Comparison of ENCODE assay signal across 19 mouse cellular contexts in genomic region chr13:54803010-54803409, GRCm38 (mm10). TPM values are rescaled to one million over a fixed set of nuclear protein-coding genes. Genes with fewer than 3 reads are reported as not detected.
DNase-seq lines count a peak whose midpoint lies in the region; ATAC-seq and TF ChIP-seq lines count a peak whose summit lies in the region.
"Had no signal": no experiment of that assay in that cellular context is flagged by ENCODE, and none has a peak within 500 bp of the region (broad histone marks: within the 10 kb centered on the region; RNA-seq: fewer than 3 reads in every experiment).

No protein-coding gene starts in this region.

- 79% methylated on average over 6 of the region's 6 CpGs for WGBS in intestine, postnatal 0 days
- WGBS in intestine, embryonic 15.5 days = 73% methylated on average over 6 of the region's 6 CpGs
- WGBS in midbrain, embryonic 11.5 days = 84% methylated on average over 6 of the region's 6 CpGs
- WGBS in midbrain, embryonic 14.5 days = 87% methylated on average over 6 of the region's 6 CpGs
- 76% methylated on average over 6 of the region's 6 CpGs for WGBS in stomach, postnatal 0 days

- H3K9ac ChIP-seq in intestine, postnatal 0 days (ENCODE audit: low read depth, low read length) = no peak overlapping the region
- H3K9ac ChIP-seq in intestine, embryonic 15.5 days = no peak overlapping the region
- H3K9ac ChIP-seq in midbrain, embryonic 11.5 days (ENCODE audit: low read length) = no peak overlapping the region
- no peak overlapping the region for H3K9ac ChIP-seq in midbrain, embryonic 14.5 days (replicated peaks; ENCODE audit: low read length)
- no peak overlapping the region for H3K9ac ChIP-seq in stomach, postnatal 0 days (ENCODE audit: low read length)
- H3K9ac ChIP-seq: embryonic facial prominence, embryonic 13.5 days; limb, embryonic 15.5 days; midbrain, embryonic 13.5 days; neural tube, embryonic 12.5 days had no signal

- H3K27ac ChIP-seq in intestine, postnatal 0 days (ENCODE audit: low read depth, low read length) = no peak overlapping the region
- no peak overlapping the region for H3K27ac ChIP-seq in intestine, embryonic 15.5 days
- H3K27ac ChIP-seq in midbrain, embryonic 11.5 days (ENCODE audit: low read depth, low read length) = no peak overlapping the region
- no peak overlapping the region for H3K27ac ChIP-seq in midbrain, embryonic 14.5 days (replicated peaks; ENCODE audit: low read depth, low read length)
- no peak overlapping the region for H3K27ac ChIP-seq in stomach, postnatal 0 days (replicated peaks)
- H3K27ac ChIP-seq: embryonic facial prominence, embryonic 13.5 days; forebrain, embryonic 10.5 days; heart, embryonic 10.5 days; limb, embryonic 15.5 days; midbrain, embryonic 13.5 days; neural tube, embryonic 12.5 days had no signal

- H3K9me3 ChIP-seq in intestine, postnatal 0 days (ENCODE audit: control insufficient read depth) = no peaks in the 10 kb centered on the region
- no peaks in the 10 kb centered on the region for H3K9me3 ChIP-seq in intestine, embryonic 15.5 days
- no peaks in the 10 kb centered on the region for H3K9me3 ChIP-seq in midbrain, embryonic 11.5 days (ENCODE audit: control insufficient read depth, low read length)
- no peaks in the 10 kb centered on the region for H3K9me3 ChIP-seq in midbrain, embryonic 14.5 days (ENCODE audit: control insufficient read depth, low read length)
- H3K9me3 ChIP-seq in G1E (replicated peaks) = no peaks in the 10 kb centered on the region
- H3K9me3 ChIP-seq in stomach, postnatal 0 days (ENCODE audit: control insufficient read depth, low read length) = no peaks in the 10 kb centered on the region
- H3K9me3 ChIP-seq: embryonic facial prominence, embryonic 13.5 days; forebrain, embryonic 10.5 days; heart, embryonic 10.5 days; limb, embryonic 15.5 days; midbrain, embryonic 13.5 days; neural tube, embryonic 12.5 days had no signal

- DNase-seq in midbrain, embryonic 11.5 days (ENCODE audit: low spot score, missing footprints) = peak; percentile 83
- no peak for DNase-seq in midbrain, embryonic 14.5 days
- no peak for DNase-seq in G1E (ENCODE audit: low spot score)
- no peak for DNase-seq in stomach, postnatal 0 days (ENCODE audit: low spot score)
- DNase-seq in cerebellum, postnatal 10 days = no peak
- DNase-seq: adrenal gland, adult 8-10 months; cerebellum, postnatal 36 days; kidney, adult 18-20 months; lung, postnatal 4 days; thymus, adult 2 months had no signal

- TF ChIP-seq CTCF in intestine, postnatal 0 days (IDR thresholded peaks at IDR 0.05; ENCODE audit: low read depth) = peak; percentile 42
- TF ChIP-seq CTCF in G1E (IDR thresholded peaks at IDR 0.05; ENCODE audit: low read depth, low read length) = peak; percentile 39; the same call in 1 of the 2 replicates
- peak; percentile 48 for TF ChIP-seq CTCF in stomach, postnatal 0 days (IDR thresholded peaks at IDR 0.05; ENCODE audit: low read depth)

- no peak for TF ChIP-seq EP300 in stomach, postnatal 0 days (optimal IDR thresholded peaks at IDR 0.05)

- no peak overlapping the region for H3K4me2 ChIP-seq in intestine, postnatal 0 days (replicated peaks; ENCODE audit: low read depth)
- no peak overlapping the region for H3K4me2 ChIP-seq in intestine, embryonic 15.5 days (replicated peaks)
- no peak overlapping the region for H3K4me2 ChIP-seq in midbrain, embryonic 11.5 days
- H3K4me2 ChIP-seq in midbrain, embryonic 14.5 days (ENCODE audit: low read length) = no peak overlapping the region
- no peak overlapping the region for H3K4me2 ChIP-seq in stomach, postnatal 0 days (replicated peaks; ENCODE audit: low read depth)
- H3K4me2 ChIP-seq: embryonic facial prominence, embryonic 13.5 days; limb, embryonic 15.5 days; midbrain, embryonic 13.5 days; neural tube, embryonic 12.5 days had no signal

- H3K36me3 ChIP-seq in intestine, postnatal 0 days (ENCODE audit: control insufficient read depth, insufficient read depth) = no peaks in the 10 kb centered on the region
- no peaks in the 10 kb centered on the region for H3K36me3 ChIP-seq in intestine, embryonic 15.5 days
- no peaks in the 10 kb centered on the region for H3K36me3 ChIP-seq in midbrain, embryonic 11.5 days (ENCODE audit: control insufficient read depth, insufficient read depth, low read length)
- no peaks in the 10 kb centered on the region for H3K36me3 ChIP-seq in midbrain, embryonic 14.5 days (ENCODE audit: control insufficient read depth, insufficient read depth, low read length)
- H3K36me3 ChIP-seq in G1E (replicated peaks) = no peaks in the 10 kb centered on the region
- H3K36me3 ChIP-seq in stomach, postnatal 0 days (ENCODE audit: control insufficient read depth, insufficient read depth, low read length) = no peaks in the 10 kb centered on the region
- H3K36me3 ChIP-seq: embryonic facial prominence, embryonic 13.5 days; forebrain, embryonic 10.5 days; heart, embryonic 10.5 days; limb, embryonic 15.5 days; midbrain, embryonic 13.5 days; neural tube, embryonic 12.5 days had no signal

- ATAC-seq in intestine, postnatal 0 days = no peak
- no peak for ATAC-seq in intestine, embryonic 15.5 days
- no peak for ATAC-seq in midbrain, embryonic 11.5 days (ENCODE audit: low FRiP score)
- no peak for ATAC-seq in midbrain, embryonic 14.5 days (ENCODE audit: low FRiP score, low TSS enrichment)
- no peak for ATAC-seq in G1E (ENCODE audit: extremely low read depth, insufficient number of reproducible peaks, low FRiP score, poor library complexity, severe bottlenecking)
- no peak for ATAC-seq in stomach, postnatal 0 days (ENCODE audit: low FRiP score, low TSS enrichment)
- ATAC-seq: midbrain, embryonic 13.5 days had no signal

- no peak overlapping the region for H3K4me3 ChIP-seq in intestine, postnatal 0 days (ENCODE audit: low read depth, low read length)
- no peak overlapping the region for H3K4me3 ChIP-seq in intestine, embryonic 15.5 days (replicated peaks)
- H3K4me3 ChIP-seq in midbrain, embryonic 11.5 days (ENCODE audit: low read depth, low read length) = no peak overlapping the region
- H3K4me3 ChIP-seq in midbrain, embryonic 14.5 days (replicated peaks; ENCODE audit: low read depth, low read length) = no peak overlapping the region
- H3K4me3 ChIP-seq in G1E (ENCODE audit: low read depth, low read length) = no peak overlapping the region
- no peak overlapping the region for H3K4me3 ChIP-seq in stomach, postnatal 0 days (ENCODE audit: low read depth, low read length)
- H3K4me3 ChIP-seq: embryonic facial prominence, embryonic 13.5 days; forebrain, embryonic 10.5 days; heart, embryonic 10.5 days; limb, embryonic 15.5 days; midbrain, embryonic 13.5 days; neural tube, embryonic 12.5 days had no signal

- no peaks in the 10 kb centered on the region for H3K4me1 ChIP-seq in intestine, postnatal 0 days (replicated peaks; ENCODE audit: control insufficient read depth, insufficient read depth, low read length)
- H3K4me1 ChIP-seq in intestine, embryonic 15.5 days (replicated peaks) = no peaks in the 10 kb centered on the region
- 0 out of 2 replicates have a peak, but pooled peaks cover 2% of the 10 kb centered on the region for H3K4me1 ChIP-seq in midbrain, embryonic 11.5 days (ENCODE audit: control insufficient read depth, insufficient read depth, low read length)
- H3K4me1 ChIP-seq in midbrain, embryonic 14.5 days (ENCODE audit: control insufficient read depth, insufficient read depth, low read length) = peaks cover 9% of the 10 kb centered on the region
- H3K4me1 ChIP-seq in G1E (ENCODE audit: insufficient read depth, low read depth, low read length) = no peaks in the 10 kb centered on the region
- H3K4me1 ChIP-seq in stomach, postnatal 0 days (replicated peaks; ENCODE audit: control insufficient read depth, insufficient read depth) = no peaks in the 10 kb centered on the region
- H3K4me1 ChIP-seq: heart, embryonic 10.5 days; limb, embryonic 15.5 days had no signal

- peaks cover 3% of the 10 kb centered on the region; the same call in 1 of the 2 replicates for H3K27me3 ChIP-seq in intestine, postnatal 0 days (replicated peaks; ENCODE audit: control insufficient read depth, insufficient read depth, low read length)
- H3K27me3 ChIP-seq in intestine, embryonic 15.5 days (replicated peaks) = peaks cover 9% of the 10 kb centered on the region
- H3K27me3 ChIP-seq in midbrain, embryonic 11.5 days (ENCODE audit: control insufficient read depth, insufficient read depth, low read length) = no peaks in the 10 kb centered on the region; the same call in 1 of the 2 replicates
- peaks cover 5% of the 10 kb centered on the region; the same call in 1 of the 2 replicates for H3K27me3 ChIP-seq in midbrain, embryonic 14.5 days (ENCODE audit: control insufficient read depth, insufficient read depth, low read length)
- H3K27me3 ChIP-seq in G1E (ENCODE audit: insufficient read depth, low read length) = peaks cover 4% of the 10 kb centered on the region; the same call in 1 of the 2 replicates
- no peaks in the 10 kb centered on the region for H3K27me3 ChIP-seq in stomach, postnatal 0 days (ENCODE audit: control insufficient read depth, insufficient read depth, low read length)

RNA-seq across cellular contexts. Expression of gene Tspan17, which starts 13.8 kb away (rescaled TPM):
- polyA plus RNA-seq in intestine, postnatal 0 days (2015; fragmentation: Nextera tagmentation; extraction: Ambion mirVana) = 14.8 and 15.2 TPM in 2 replicates
- polyA plus RNA-seq in intestine, embryonic 15.5 days (2015; fragmentation: Nextera tagmentation; extraction: Ambion mirVana) = 13.9 TPM in 2 replicates
- 13.3 and 15.9 TPM in 2 replicates for polyA plus RNA-seq in midbrain, embryonic 11.5 days (2014; fragmentation: Nextera tagmentation; extraction: Ambion mirVana)
- polyA plus RNA-seq in midbrain, embryonic 14.5 days (2014; fragmentation: Nextera tagmentation; extraction: Ambion mirVana) = 25.5 and 40.2 TPM in 2 replicates
- total RNA-seq in G1E (2014; fragmentation: Nextera tagmentation) (1.6 and 1.7 TPM in 2 replicates), G1E (2017) (1.1 and 2.0 TPM in 2 replicates)
- polyA plus RNA-seq in G1E (2012) = 0.43 and 0.44 TPM in 2 replicates
- 15.4 and 16.8 TPM in 2 replicates for polyA plus RNA-seq in stomach, postnatal 0 days (2015; fragmentation: Nextera tagmentation; extraction: Ambion mirVana)
- total RNA-seq: hematopoietic stem cell, adult 5-6 weeks had no signal

RNA-seq across cellular contexts. Expression of gene Eif4e1b, which starts 19.2 kb away (rescaled TPM):
- polyA plus RNA-seq in intestine, postnatal 0 days (2015; fragmentation: Nextera tagmentation; extraction: Ambion mirVana) = not detected in 2 replicates
- not detected in 2 replicates for polyA plus RNA-seq in intestine, embryonic 15.5 days (2015; fragmentation: Nextera tagmentation; extraction: Ambion mirVana)
- polyA plus RNA-seq in midbrain, embryonic 11.5 days (2014; fragmentation: Nextera tagmentation; extraction: Ambion mirVana) = not detected in 2 replicates
- not detected in 2 replicates for polyA plus RNA-seq in midbrain, embryonic 14.5 days (2014; fragmentation: Nextera tagmentation; extraction: Ambion mirVana)
- not detected in 2 replicates for total RNA-seq in G1E (2014; fragmentation: Nextera tagmentation)
- 0.05 TPM in 1 of 2 replicates, not detected in the other for total RNA-seq in G1E (2017)
- not detected in 2 replicates for polyA plus RNA-seq in G1E (2012)
- polyA plus RNA-seq in stomach, postnatal 0 days (2015; fragmentation: Nextera tagmentation; extraction: Ambion mirVana) = not detected in 2 replicates
- total RNA-seq: adrenal gland, adult 8-10 months; hematopoietic stem cell, adult 5-6 weeks had no signal
- polyA plus RNA-seq: embryonic facial prominence, embryonic 13.5 days; forebrain, embryonic 10.5 days; heart, embryonic 10.5 days; limb, embryonic 15.5 days; midbrain, embryonic 13.5 days; neural tube, embryonic 12.5 days; thymus, adult 2 months had no signal

RNA-seq across cellular contexts. Expression of gene Sncb, which starts 36.6 kb away (rescaled TPM):
- polyA plus RNA-seq in intestine, postnatal 0 days (2015; fragmentation: Nextera tagmentation; extraction: Ambion mirVana) = 0.22 and 0.37 TPM in 2 replicates
- polyA plus RNA-seq in intestine, embryonic 15.5 days (2015; fragmentation: Nextera tagmentation; extraction: Ambion mirVana) = 0.24 and 0.42 TPM in 2 replicates
- 1.3 TPM in 2 replicates for polyA plus RNA-seq in midbrain, embryonic 11.5 days (2014; fragmentation: Nextera tagmentation; extraction: Ambion mirVana)
- polyA plus RNA-seq in midbrain, embryonic 14.5 days (2014; fragmentation: Nextera tagmentation; extraction: Ambion mirVana) = 37.5 and 53.7 TPM in 2 replicates
- total RNA-seq in G1E (2014; fragmentation: Nextera tagmentation) (not detected in 2 replicates), G1E (2017) (not detected in 2 replicates)
- polyA plus RNA-seq in G1E (2012) = not detected in 2 replicates
- 0.29 and 0.61 TPM in 2 replicates for polyA plus RNA-seq in stomach, postnatal 0 days (2015; fragmentation: Nextera tagmentation; extraction: Ambion mirVana)
- total RNA-seq: hematopoietic stem cell, adult 5-6 weeks had no signal

RNA-seq across cellular contexts. Expression of gene Gprin1, which starts 53.3 kb away (rescaled TPM):
- polyA plus RNA-seq in intestine, postnatal 0 days (2015; fragmentation: Nextera tagmentation; extraction: Ambion mirVana) = 0.50 and 0.59 TPM in 2 replicates
- polyA plus RNA-seq in intestine, embryonic 15.5 days (2015; fragmentation: Nextera tagmentation; extraction: Ambion mirVana) = 0.53 and 0.82 TPM in 2 replicates
- polyA plus RNA-seq in midbrain, embryonic 11.5 days (2014; fragmentation: Nextera tagmentation; extraction: Ambion mirVana) = 9.8 and 10.8 TPM in 2 replicates
- 19.1 and 29.4 TPM in 2 replicates for polyA plus RNA-seq in midbrain, embryonic 14.5 days (2014; fragmentation: Nextera tagmentation; extraction: Ambion mirVana)
- total RNA-seq in G1E (2014; fragmentation: Nextera tagmentation) (not detected in 2 replicates), G1E (2017) (0.05 and 0.06 TPM in 2 replicates)
- not detected in 2 replicates for polyA plus RNA-seq in G1E (2012)
- polyA plus RNA-seq in stomach, postnatal 0 days (2015; fragmentation: Nextera tagmentation; extraction: Ambion mirVana) = 0.27 and 0.31 TPM in 2 replicates
- total RNA-seq: hematopoietic stem cell, adult 5-6 weeks had no signal

Comparison
In these comparisons a context has a peak if more than half of its experiments do, and no peak if none do; other contexts are left out.
1. RNA of gene Sncb, which starts 36.6 kb away (polyA plus RNA-seq): 37.5 to 53.7 TPM in midbrain, embryonic 14.5 days; 1.3 TPM in midbrain, embryonic 11.5 days, 0.22 to 0.37 TPM in intestine, postnatal 0 days, 0.29 to 0.61 TPM in stomach, postnatal 0 days, 0.24 to 0.42 TPM in intestine, embryonic 15.5 days and not detected in G1E; every median in the first group is over 10 times any median in the second.
2. Peak in every context shown above with its lines, with median percentiles within 50 percentile points of each other: CTCF ChIP-seq.